Mouse (Mus musculus): ENCODE measurements around the gene Hdc. TPM values are rescaled to one million over a fixed set of nuclear protein-coding genes. Genes with fewer than 3 reads are reported as not detected.

Gene Hdc
- polyA plus RNA-seq, 1 experiment = 39.7 TPM

- no peak for TF ChIP-seq POLR2A (IDR thresholded peaks at IDR 0.05; ENCODE audit: borderline replicate concordance, control insufficient read depth, low read depth, low read length)
- TF ChIP-seq CTCF (IDR thresholded peaks at IDR 0.05; ENCODE audit: control insufficient read depth, insufficient read depth, low read length) = no peak
- WGBS = 21% methylated on average over 10 of the region's 10 CpGs
- peak overlapping the region; percentile 21 for H3K27ac ChIP-seq (ENCODE audit: control insufficient read depth, insufficient read depth, low read depth, low read length, poor library complexity)
- peaks cover 6% of the 10 kb centered on the region; the same call in 1 of the 2 replicates for H3K4me1 ChIP-seq (ENCODE audit: control insufficient read depth, insufficient read depth, low read length)
- peak overlapping the region; percentile 0 for H3K4me3 ChIP-seq (replicated peaks; ENCODE audit: control insufficient read depth, low read depth, low read length)
These were observed 11.4 kb downstream of the Hdc start for GRCm38 (mm10) chr2:126607553-126608203.

GRCm38 (mm10) chr2:126606688-126607062 lies 12.4 kb downstream of the Hdc start:
- WGBS = 51% methylated on average over 4 of the region's 4 CpGs
- no peak for TF ChIP-seq POLR2A (IDR thresholded peaks at IDR 0.05; ENCODE audit: borderline replicate concordance, control insufficient read depth, low read depth, low read length)
- no peak for TF ChIP-seq CTCF (IDR thresholded peaks at IDR 0.05; ENCODE audit: control insufficient read depth, insufficient read depth, low read length)

GRCm38 (mm10) chr2:126606061-126606687 lies 12.9 kb downstream of the Hdc start:
- no peak overlapping the region for H3K4me3 ChIP-seq (replicated peaks; ENCODE audit: control insufficient read depth, low read depth, low read length)

More at GRCm38 (mm10) chr2:126606688-126607062, 12.4 kb downstream of the Hdc start:
- Histone ChIP-seq H3K4me3 (replicated peaks; ENCODE audit: control insufficient read depth, low read depth, low read length) (no peak overlapping the region), H3K4me1 (ENCODE audit: control insufficient read depth, insufficient read depth, low read length) (peaks cover 8% of the 10 kb centered on the region; the same call in 1 of the 2 replicates), H3K27ac (ENCODE audit: control insufficient read depth, insufficient read depth, low read depth, low read length, poor library complexity) (peak overlapping the region; percentile 88)

GRCm38 (mm10) chr2:126601918-126602600 lies 17.0 kb downstream of the Hdc start:
- peak overlapping the region; percentile 19 for H3K4me3 ChIP-seq (replicated peaks; ENCODE audit: control insufficient read depth, low read depth, low read length)
- no peak for TF ChIP-seq CTCF (IDR thresholded peaks at IDR 0.05; ENCODE audit: control insufficient read depth, insufficient read depth, low read length)
- TF ChIP-seq POLR2A (IDR thresholded peaks at IDR 0.05; ENCODE audit: borderline replicate concordance, control insufficient read depth, low read depth, low read length) = no peak

More at GRCm38 (mm10) chr2:126606061-126606687, 12.9 kb downstream of the Hdc start:
- Histone ChIP-seq H3K4me1 (ENCODE audit: control insufficient read depth, insufficient read depth, low read length) (peaks cover 8% of the 10 kb centered on the region; the same call in 1 of the 2 replicates), H3K27ac (ENCODE audit: control insufficient read depth, insufficient read depth, low read depth, low read length, poor library complexity) (peak overlapping the region; percentile 88)
- WGBS = 25% methylated on average over 15 of the region's 15 CpGs
- TF ChIP-seq CTCF (IDR thresholded peaks at IDR 0.05; ENCODE audit: control insufficient read depth, insufficient read depth, low read length) = peak; percentile 10; the same call in 1 of the 2 replicates
- no peak for TF ChIP-seq POLR2A (IDR thresholded peaks at IDR 0.05; ENCODE audit: borderline replicate concordance, control insufficient read depth, low read depth, low read length)

GRCm38 (mm10) chr2:126600533-126600932 lies 18.6 kb downstream of the Hdc start:
- WGBS = 54% methylated on average over 14 of the region's 14 CpGs
- Histone ChIP-seq H3K27ac (ENCODE audit: control insufficient read depth, insufficient read depth, low read depth, low read length, poor library complexity) (peak overlapping the region; percentile 46), H3K4me3 (replicated peaks; ENCODE audit: control insufficient read depth, low read depth, low read length) (no peak overlapping the region), H3K4me1 (ENCODE audit: control insufficient read depth, insufficient read depth, low read length) (peaks cover 5% of the 10 kb centered on the region; the same call in 1 of the 2 replicates)
- TF ChIP-seq CTCF (IDR thresholded peaks at IDR 0.05; ENCODE audit: control insufficient read depth, insufficient read depth, low read length) (no peak), POLR2A (IDR thresholded peaks at IDR 0.05; ENCODE audit: borderline replicate concordance, control insufficient read depth, low read depth, low read length) (no peak)

More at GRCm38 (mm10) chr2:126601918-126602600, 17.0 kb downstream of the Hdc start:
- Histone ChIP-seq H3K27ac (ENCODE audit: control insufficient read depth, insufficient read depth, low read depth, low read length, poor library complexity) (peak overlapping the region; percentile 77), H3K4me1 (ENCODE audit: control insufficient read depth, insufficient read depth, low read length) (peaks cover 7% of the 10 kb centered on the region; the same call in 1 of the 2 replicates)
- WGBS = 19% methylated on average over 14 of the region's 14 CpGs

- Histone ChIP-seq H3K27ac (ENCODE audit: control insufficient read depth, insufficient read depth, low read depth, low read length, poor library complexity) (no peak overlapping the region), H3K4me1 (ENCODE audit: control insufficient read depth, insufficient read depth, low read length) (peaks cover 5% of the 10 kb centered on the region; the same call in 1 of the 2 replicates), H3K4me3 (replicated peaks; ENCODE audit: control insufficient read depth, low read depth, low read length) (no peak overlapping the region)
- 13% methylated on average over 3 of the region's 3 CpGs for WGBS
- TF ChIP-seq POLR2A (IDR thresholded peaks at IDR 0.05; ENCODE audit: borderline replicate concordance, control insufficient read depth, low read depth, low read length) (no peak), CTCF (IDR thresholded peaks at IDR 0.05; ENCODE audit: control insufficient read depth, insufficient read depth, low read length) (peak; percentile 41)
These were observed 20.1 kb downstream of the Hdc start for GRCm38 (mm10) chr2:126599005-126599404.

DNA sequence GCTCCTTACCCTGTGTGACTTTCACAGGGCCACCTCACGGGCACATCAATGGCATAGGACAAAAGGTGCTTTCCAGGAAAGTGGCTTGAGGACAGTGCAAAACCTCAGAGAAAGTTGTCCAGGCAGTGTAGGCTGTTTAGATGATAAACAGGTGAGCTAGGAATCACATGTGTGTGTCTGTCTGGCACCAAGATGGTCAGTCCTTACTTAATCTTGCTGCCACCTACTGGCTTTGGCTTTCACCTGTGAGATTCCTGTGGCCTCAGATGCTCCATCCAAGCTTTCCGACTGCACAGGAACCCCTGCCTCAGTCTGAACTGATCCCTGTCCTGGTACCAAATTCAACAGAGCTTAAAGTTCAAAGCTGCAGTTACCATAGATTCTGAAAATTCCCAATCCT lies 20.7 kb downstream of the Hdc start:
- Histone ChIP-seq H3K27ac (ENCODE audit: control insufficient read depth, insufficient read depth, low read depth, low read length, poor library complexity) (no peak overlapping the region), H3K4me1 (ENCODE audit: control insufficient read depth, insufficient read depth, low read length) (peaks cover 4% of the 10 kb centered on the region; the same call in 1 of the 2 replicates), H3K4me3 (replicated peaks; ENCODE audit: control insufficient read depth, low read depth, low read length) (no peak overlapping the region)
- TF ChIP-seq POLR2A (IDR thresholded peaks at IDR 0.05; ENCODE audit: borderline replicate concordance, control insufficient read depth, low read depth, low read length) = no peak
- TF ChIP-seq CTCF (IDR thresholded peaks at IDR 0.05; ENCODE audit: control insufficient read depth, insufficient read depth, low read length) = no peak
- 80% methylated on average over 2 of the region's 2 CpGs for WGBS

Measured in bone marrow, adult 2 months (tissue).